Mouse (Mus musculus): ENCODE measurements around the gene Rgs10.
A peak's percentile ranks its signal among the peaks of the same experiment; 100 is the strongest.

Gene Rgs10

GRCm38 (mm10) chr7:128408265-128408664 is 10.3 kb downstream of the Rgs10 start:
- peak; percentile 15 for DNase-seq

GRCm38 (mm10) chr7:128403988-128404387 is 14.6 kb downstream of the Rgs10 start:
- no peak for DNase-seq

- no peak for DNase-seq
Measured at GRCm38 (mm10) chr7:128403586-128403985, 15.0 kb downstream of the Rgs10 start.

GRCm38 (mm10) chr7:128403128-128403527 is 15.4 kb downstream of the Rgs10 start:
- no peak for DNase-seq

GRCm38 (mm10) chr7:128402577-128402976 is 16.0 kb downstream of the Rgs10 start:
- no peak for DNase-seq

GRCm38 (mm10) chr7:128398664-128399063 is 19.9 kb downstream of the Rgs10 start:
- no peak for DNase-seq

- DNase-seq, result no peak
Measured at GRCm38 (mm10) chr7:128397066-128397465, 21.5 kb downstream of the Rgs10 start.

GRCm38 (mm10) chr7:128393756-128394155 is 24.8 kb downstream of the Rgs10 start:
- DNase-seq, result no peak

GRCm38 (mm10) chr7:128392972-128393314 is 25.6 kb downstream of the Rgs10 start:
- no peak for DNase-seq

GRCm38 (mm10) chr7:128392071-128392971 is 26.2 kb downstream of the Rgs10 start:
- DNase-seq, result peak; percentile 25

GRCm38 (mm10) chr7:128391267-128392057 is 27.1 kb downstream of the Rgs10 start:
- DNase-seq, result peak; percentile 16

- peak; percentile 89 for DNase-seq
Measured at GRCm38 (mm10) chr7:128388968-128389367, 29.6 kb downstream of the Rgs10 start.

GRCm38 (mm10) chr7:128383726-128384463 is 34.7 kb downstream of the Rgs10 start:
- no peak for DNase-seq

GRCm38 (mm10) chr7:128383189-128383725 is 35.3 kb downstream of the Rgs10 start:
- no peak for DNase-seq

GRCm38 (mm10) chr7:128382527-128382860 is 36.1 kb downstream of the Rgs10 start:
- DNase-seq, result no peak

- DNase-seq, result no peak
Measured at GRCm38 (mm10) chr7:128381811-128382526, 36.6 kb downstream of the Rgs10 start.

GRCm38 (mm10) chr7:128381001-128381400 is 37.6 kb downstream of the Rgs10 start:
- no peak for DNase-seq

GRCm38 (mm10) chr7:128379162-128379805 is 39.3 kb downstream of the Rgs10 start:
- no peak for DNase-seq

GRCm38 (mm10) chr7:128376206-128376701 is 42.3 kb downstream of the Rgs10 start:
- no peak for DNase-seq

- DNase-seq, result no peak
Measured at GRCm38 (mm10) chr7:128374156-128374555, 44.4 kb downstream of the Rgs10 start.

GRCm38 (mm10) chr7:128373751-128374150 is 44.8 kb downstream of the Rgs10 start:
- DNase-seq, result no peak

- DNase-seq, result peak; percentile 48
Measured at GRCm38 (mm10) chr7:128372331-128372730, 46.2 kb downstream of the Rgs10 start.
